Mouse (Mus musculus): ENCODE data around the gene Slc35b2.

DNA sequence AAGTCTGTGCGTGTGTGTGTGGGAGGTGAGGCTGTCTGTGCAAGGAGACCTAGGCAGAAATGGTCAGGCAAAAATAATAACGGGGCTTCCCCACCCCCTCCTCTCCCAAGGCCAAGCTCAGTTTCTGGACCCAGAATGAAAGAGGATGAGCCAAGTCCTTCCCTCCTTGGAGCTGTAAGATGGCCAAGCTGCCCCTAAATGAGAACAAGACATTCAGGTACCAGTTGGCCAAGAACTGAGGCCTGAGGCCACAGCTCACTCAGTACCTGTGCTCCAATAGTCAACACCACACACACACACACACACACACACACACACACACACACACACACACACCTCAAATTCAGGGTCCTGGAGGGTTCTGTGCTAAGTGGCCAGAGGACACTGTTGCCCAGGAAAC, 21.0 kb upstream of the Slc35b2 start:
- no peak for TF ChIP-seq CTCF (IDR thresholded peaks at IDR 0.05; ENCODE audit: low read depth, low read length)
- TF ChIP-seq POLR2A (IDR thresholded peaks at IDR 0.05; ENCODE audit: borderline replicate concordance, low read depth, low read length): no peak

Measured in bone marrow macrophage, adult 2 months (primary cell).